Comparison of ENCODE assay signal across 15 mouse cellular contexts in genomic region chr17:36120839-36121238, GRCm38 (mm10). TPM values are rescaled to one million over a fixed set of nuclear protein-coding genes. Genes with fewer than 3 reads are reported as not detected.
DNase-seq lines count a peak whose midpoint lies in the region; ATAC-seq and TF ChIP-seq lines count a peak whose summit lies in the region.
"Not testable (repeated sequence)": the region's sequence is repeated elsewhere in the genome, so short reads cannot be mapped to it uniquely, and the experiment has no call there.
"Had no signal": no experiment of that assay in that cellular context is flagged by ENCODE, and none has a peak within 500 bp of the region (broad histone marks: within the 10 kb centered on the region; RNA-seq: fewer than 3 reads in every experiment).

No protein-coding gene starts in this region.

- H3K4me3 ChIP-seq in forebrain, postnatal 0 days (ENCODE audit: low read depth, low read length), result 0 out of 2 replicates have a peak overlapping the region, but pooled peaks have one; percentile 12
- H3K4me3 ChIP-seq in heart, postnatal 0 days (ENCODE audit: low read depth, low read length), result peak overlapping the region; percentile 38
- peak overlapping the region; percentile 30 for H3K4me3 ChIP-seq in kidney, embryonic 16.5 days (ENCODE audit: low read length)
- H3K4me3 ChIP-seq in liver, embryonic 16.5 days (ENCODE audit: low read depth, low read length); midbrain, embryonic 11.5 days (ENCODE audit: low read depth, low read length); stomach, embryonic 15.5 days (replicated peaks): not testable (repeated sequence)

- not testable (repeated sequence) for H3K9me3 ChIP-seq in forebrain, postnatal 0 days (ENCODE audit: low read length); heart, postnatal 0 days (replicated peaks; ENCODE audit: control insufficient read depth, low read length); kidney, embryonic 16.5 days (ENCODE audit: low read length); liver, embryonic 16.5 days (replicated peaks; ENCODE audit: control insufficient read depth, low read length); midbrain, embryonic 11.5 days (ENCODE audit: control insufficient read depth, low read length); stomach, embryonic 15.5 days

- peak; percentile 29; the same call in 1 of the 2 replicates for ATAC-seq in common myeloid progenitor, adult 5-6 weeks (replicated peaks; ENCODE audit: low read depth, poor library complexity, severe bottlenecking)
- peak; percentile 32; the same call in 1 of the 2 replicates for ATAC-seq in forebrain, postnatal 0 days
- peak; percentile 39; the same call in 1 of the 2 replicates for ATAC-seq in heart, postnatal 0 days (ENCODE audit: insufficient read depth, low read depth)
- peak; percentile 79 for ATAC-seq in kidney, embryonic 16.5 days (ENCODE audit: low FRiP score, low TSS enrichment)
- 0 out of 2 replicates have a peak, but pooled peaks have one; percentile 30 for ATAC-seq in liver, embryonic 16.5 days (ENCODE audit: low read depth)
- ATAC-seq in midbrain, embryonic 11.5 days (ENCODE audit: low FRiP score), result peak; percentile 33; the same call in 1 of the 2 replicates
- ATAC-seq in stomach, embryonic 15.5 days (ENCODE audit: insufficient read depth, low FRiP score, low read depth), result not testable (repeated sequence)

- TF ChIP-seq CTCF in forebrain, postnatal 0 days (IDR thresholded peaks at IDR 0.05; ENCODE audit: low read depth); heart, postnatal 0 days (IDR thresholded peaks at IDR 0.05; ENCODE audit: low read depth): not testable (repeated sequence)

- WGBS in forebrain, postnatal 0 days, result 22% methylated on average over 18 of the region's 18 CpGs
- WGBS in heart, postnatal 0 days, result 16% methylated on average over 18 of the region's 18 CpGs
- 20% methylated on average over 18 of the region's 18 CpGs for WGBS in kidney, embryonic 16.5 days
- WGBS in liver, embryonic 16.5 days (ENCODE audit: insufficient replicate concordance), result 19% methylated on average over 18 of the region's 18 CpGs
- WGBS in midbrain, embryonic 11.5 days, result 24% methylated on average over 18 of the region's 18 CpGs
- WGBS in stomach, embryonic 15.5 days, result 24% methylated on average over 18 of the region's 18 CpGs

- H3K4me1 ChIP-seq in forebrain, postnatal 0 days (ENCODE audit: insufficient read depth); heart, postnatal 0 days (ENCODE audit: control insufficient read depth, insufficient read depth); kidney, embryonic 16.5 days (ENCODE audit: insufficient read depth, low read length); liver, embryonic 16.5 days (ENCODE audit: control insufficient read depth, low read depth, low read length); midbrain, embryonic 11.5 days (ENCODE audit: control insufficient read depth, insufficient read depth, low read length); stomach, embryonic 15.5 days: not testable (repeated sequence)

- peak overlapping the region; percentile 26; the same call in 1 of the 2 replicates for H3K4me2 ChIP-seq in forebrain, postnatal 0 days (ENCODE audit: low read depth)
- peak overlapping the region; percentile 49 for H3K4me2 ChIP-seq in heart, postnatal 0 days (ENCODE audit: low read depth, low read length)
- H3K4me2 ChIP-seq in kidney, embryonic 16.5 days (replicated peaks; ENCODE audit: low read depth, low read length), result peak overlapping the region; percentile 45
- peak overlapping the region; percentile 39; the same call in 1 of the 2 replicates for H3K4me2 ChIP-seq in liver, embryonic 16.5 days (ENCODE audit: low read depth, low read length)
- not testable (repeated sequence) for H3K4me2 ChIP-seq in midbrain, embryonic 11.5 days
- peak overlapping the region; percentile 42 for H3K4me2 ChIP-seq in stomach, embryonic 15.5 days

- not testable (repeated sequence) for H3K9ac ChIP-seq in forebrain, postnatal 0 days; heart, postnatal 0 days (replicated peaks; ENCODE audit: low read depth, low read length); kidney, embryonic 16.5 days (replicated peaks; ENCODE audit: low read length); liver, embryonic 16.5 days (ENCODE audit: low read depth, low read length); midbrain, embryonic 11.5 days (ENCODE audit: low read length); stomach, embryonic 15.5 days

- not testable (repeated sequence) for DNase-seq in forebrain, postnatal 0 days; heart, postnatal 0 days (ENCODE audit: low spot score); midbrain, embryonic 11.5 days (ENCODE audit: low spot score, missing footprints)

- not testable (repeated sequence) for H3K27me3 ChIP-seq in forebrain, postnatal 0 days (ENCODE audit: insufficient read depth, low read length); liver, embryonic 16.5 days (ENCODE audit: control insufficient read depth, insufficient read depth, low read depth, low read length); midbrain, embryonic 11.5 days (ENCODE audit: control insufficient read depth, insufficient read depth, low read length); stomach, embryonic 15.5 days (replicated peaks)
- H3K27me3 ChIP-seq in heart, postnatal 0 days (ENCODE audit: control insufficient read depth, insufficient read depth, low read length), result peaks cover 19% of the 10 kb centered on the region
- H3K27me3 ChIP-seq in kidney, embryonic 16.5 days (ENCODE audit: insufficient read depth, low read length), result peaks cover 20% of the 10 kb centered on the region

- H3K27ac ChIP-seq in forebrain, postnatal 0 days (ENCODE audit: low read depth, low read length); heart, postnatal 0 days (ENCODE audit: low read depth); kidney, embryonic 16.5 days (ENCODE audit: low read length); liver, embryonic 16.5 days (ENCODE audit: low read length); midbrain, embryonic 11.5 days (ENCODE audit: low read depth, low read length); stomach, embryonic 15.5 days: not testable (repeated sequence)

- not testable (repeated sequence) for H3K36me3 ChIP-seq in forebrain, postnatal 0 days (ENCODE audit: insufficient read depth); heart, postnatal 0 days (replicated peaks; ENCODE audit: control insufficient read depth, insufficient read depth, low read length); kidney, embryonic 16.5 days (ENCODE audit: insufficient read depth, low read length); liver, embryonic 16.5 days (ENCODE audit: control insufficient read depth, insufficient read depth); midbrain, embryonic 11.5 days (ENCODE audit: control insufficient read depth, insufficient read depth, low read length); stomach, embryonic 15.5 days

- TF ChIP-seq EP300 in heart, postnatal 0 days (IDR thresholded peaks at IDR 0.05; ENCODE audit: low read depth), result not testable (repeated sequence)

RNA-seq across cellular contexts. Expression of gene Gm19684, which starts 0.6 kb away (rescaled TPM):
- total RNA-seq in common myeloid progenitor, adult 5-6 weeks (2017), result 0.96 TPM in 1 of 2 replicates, not detected in the other
- total RNA-seq in forebrain, postnatal 0 days (2014; rRNA removed), result not detected in 2 replicates
- not detected in 2 replicates for polyA plus RNA-seq in forebrain, postnatal 0 days (2015; fragmentation: Nextera tagmentation; extraction: Ambion mirVana)
- total RNA-seq in heart, postnatal 0 days (2014; rRNA removed; ENCODE audit: low replicate concordance), result 0.35 TPM in 1 of 2 replicates, not detected in the other
- not detected in 2 replicates for polyA plus RNA-seq in heart, postnatal 0 days (2015; fragmentation: Nextera tagmentation; extraction: Ambion mirVana)
- not detected in 2 replicates for polyA plus RNA-seq in kidney, embryonic 16.5 days (2015; fragmentation: Nextera tagmentation; extraction: Ambion mirVana)
- not detected in 2 replicates for polyA plus RNA-seq in liver, embryonic 16.5 days (2015; fragmentation: Nextera tagmentation; extraction: Ambion mirVana)
- polyA plus RNA-seq in midbrain, embryonic 11.5 days (2014; fragmentation: Nextera tagmentation; extraction: Ambion mirVana), result not detected in 2 replicates
- polyA plus RNA-seq in stomach, embryonic 15.5 days (2015; fragmentation: Nextera tagmentation; extraction: Ambion mirVana), result not detected in 2 replicates
- polyA plus RNA-seq: brain, embryonic 14.5 days; embryonic facial prominence, embryonic 10.5 days; G1E; hindbrain, embryonic 12.5 days; limb, embryonic 15.5 days; midbrain, embryonic 13.5 days had no signal

RNA-seq across cellular contexts. Expression of gene Gm7030, which starts 8.4 kb away (rescaled TPM):
- total RNA-seq in common myeloid progenitor, adult 5-6 weeks (2017), result not detected in 2 replicates
- total RNA-seq in forebrain, postnatal 0 days (2014; rRNA removed), result not detected in 2 replicates
- not detected in 2 replicates for polyA plus RNA-seq in forebrain, postnatal 0 days (2015; fragmentation: Nextera tagmentation; extraction: Ambion mirVana)
- not detected in 2 replicates for total RNA-seq in heart, postnatal 0 days (2014; rRNA removed; ENCODE audit: low replicate concordance)
- polyA plus RNA-seq in heart, postnatal 0 days (2015; fragmentation: Nextera tagmentation; extraction: Ambion mirVana), result not detected in 2 replicates
- not detected in 2 replicates for polyA plus RNA-seq in kidney, embryonic 16.5 days (2015; fragmentation: Nextera tagmentation; extraction: Ambion mirVana)
- polyA plus RNA-seq in liver, embryonic 16.5 days (2015; fragmentation: Nextera tagmentation; extraction: Ambion mirVana), result not detected in 2 replicates
- not detected in 2 replicates for polyA plus RNA-seq in midbrain, embryonic 11.5 days (2014; fragmentation: Nextera tagmentation; extraction: Ambion mirVana)
- polyA plus RNA-seq in stomach, embryonic 15.5 days (2015; fragmentation: Nextera tagmentation; extraction: Ambion mirVana), result 0.30 TPM in 1 of 2 replicates, not detected in the other
- polyA plus RNA-seq: activated CD4-positive, CD25-positive, alpha-beta regulatory T cell, adult 4 months; brain, embryonic 14.5 days; embryonic facial prominence, embryonic 10.5 days; G1E; hindbrain, embryonic 12.5 days; limb, embryonic 15.5 days; midbrain, embryonic 13.5 days had no signal

RNA-seq across cellular contexts. Expression of gene Gm8909, which starts 47.5 kb away (rescaled TPM):
- not detected in 2 replicates for total RNA-seq in common myeloid progenitor, adult 5-6 weeks (2017)
- not detected in 2 replicates for total RNA-seq in forebrain, postnatal 0 days (2014; rRNA removed)
- polyA plus RNA-seq in forebrain, postnatal 0 days (2015; fragmentation: Nextera tagmentation; extraction: Ambion mirVana), result not detected in 2 replicates
- not detected in 2 replicates for total RNA-seq in heart, postnatal 0 days (2014; rRNA removed; ENCODE audit: low replicate concordance)
- polyA plus RNA-seq in heart, postnatal 0 days (2015; fragmentation: Nextera tagmentation; extraction: Ambion mirVana), result not detected in 2 replicates
- polyA plus RNA-seq in kidney, embryonic 16.5 days (2015; fragmentation: Nextera tagmentation; extraction: Ambion mirVana), result 0.56 TPM in 1 of 2 replicates, not detected in the other
- not detected in 2 replicates for polyA plus RNA-seq in liver, embryonic 16.5 days (2015; fragmentation: Nextera tagmentation; extraction: Ambion mirVana)
- polyA plus RNA-seq in midbrain, embryonic 11.5 days (2014; fragmentation: Nextera tagmentation; extraction: Ambion mirVana), result 0.16 TPM in 1 of 2 replicates, not detected in the other
- polyA plus RNA-seq in stomach, embryonic 15.5 days (2015; fragmentation: Nextera tagmentation; extraction: Ambion mirVana), result 0.79 and 0.94 TPM in 2 replicates
- total RNA-seq: G1E; heart, adult 18-20 months had no signal
- polyA plus RNA-seq: brain, embryonic 14.5 days; embryonic facial prominence, embryonic 10.5 days; G1E; hindbrain, embryonic 12.5 days; limb, embryonic 15.5 days; midbrain, embryonic 13.5 days had no signal
